ENCODE assay signal across 20 mouse cellular contexts in the genomic region with DNA sequence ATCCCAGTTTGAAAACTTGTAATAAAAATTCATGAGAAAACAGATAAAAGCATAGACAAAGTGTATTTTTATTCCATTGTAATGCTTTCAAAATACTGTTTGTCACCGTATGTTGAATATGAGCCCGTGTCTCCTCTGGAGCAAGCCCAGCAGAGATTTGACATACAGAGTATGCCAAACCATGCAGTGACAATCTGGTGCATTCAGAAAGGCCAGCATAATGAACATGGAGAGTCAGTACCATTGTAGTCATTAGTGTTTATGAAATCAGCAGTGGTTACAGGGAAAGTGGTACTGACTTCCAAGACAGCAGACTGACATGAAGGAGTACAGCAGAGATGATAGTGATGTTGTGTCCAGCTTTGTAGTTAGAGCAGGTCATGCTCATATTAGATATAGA.
DNase-seq lines count a peak whose midpoint lies in the region; ATAC-seq and TF ChIP-seq lines count a peak whose summit lies in the region.
"Had no signal": no experiment of that assay in that cellular context is flagged by ENCODE, and none has a peak within 500 bp of the region (broad histone marks: within the 10 kb centered on the region; RNA-seq: fewer than 3 reads in every experiment).

No protein-coding gene starts in this region.

- no peaks in the 10 kb centered on the region for H3K4me1 ChIP-seq in hindbrain, postnatal 0 days (ENCODE audit: insufficient read depth, low read length)
- no peaks in the 10 kb centered on the region for H3K4me1 ChIP-seq in hindbrain, embryonic 16.5 days (ENCODE audit: control insufficient read depth, insufficient read depth, low read depth, low read length)
- H3K4me1 ChIP-seq: forebrain, embryonic 15.5 days; heart, embryonic 12.5 days; hindbrain, embryonic 13.5 days; limb, embryonic 12.5 days; liver, embryonic 12.5 days; megakaryocyte, embryonic 14.5 days had no signal

- H3K27ac ChIP-seq in hindbrain, postnatal 0 days, result no peak overlapping the region
- no peak overlapping the region for H3K27ac ChIP-seq in hindbrain, embryonic 16.5 days (ENCODE audit: low read depth, low read length)
- H3K27ac ChIP-seq: forebrain, embryonic 15.5 days; hindbrain, embryonic 13.5 days; layer of hippocampus, adult 2 months; limb, embryonic 12.5 days; liver, embryonic 12.5 days had no signal

- no peaks in the 10 kb centered on the region for H3K9me3 ChIP-seq in hindbrain, postnatal 0 days (ENCODE audit: low read length)
- H3K9me3 ChIP-seq in hindbrain, embryonic 16.5 days (ENCODE audit: control insufficient read depth, low read length), result no peaks in the 10 kb centered on the region
- H3K9me3 ChIP-seq: forebrain, embryonic 15.5 days; heart, embryonic 12.5 days; hindbrain, embryonic 13.5 days; limb, embryonic 12.5 days; liver, embryonic 12.5 days; megakaryocyte, embryonic 14.5 days had no signal

- no peak overlapping the region for H3K4me2 ChIP-seq in hindbrain, postnatal 0 days (ENCODE audit: low read depth, low read length)
- H3K4me2 ChIP-seq in hindbrain, embryonic 16.5 days (ENCODE audit: low read length), result no peak overlapping the region
- H3K4me2 ChIP-seq: forebrain, embryonic 15.5 days; heart, embryonic 12.5 days; hindbrain, embryonic 13.5 days; limb, embryonic 12.5 days; liver, embryonic 12.5 days had no signal

- TF ChIP-seq CTCF in hindbrain, postnatal 0 days (IDR thresholded peaks at IDR 0.05; ENCODE audit: low read depth), result no peak
- TF ChIP-seq CTCF in brain, embryonic 14.5 days (IDR thresholded peaks at IDR 0.05; ENCODE audit: borderline replicate concordance, extremely low read depth, insufficient read depth, insufficient read length), result no peak

- H3K27me3 ChIP-seq in hindbrain, postnatal 0 days (ENCODE audit: insufficient read depth, low read length), result no peaks in the 10 kb centered on the region
- H3K27me3 ChIP-seq in hindbrain, embryonic 16.5 days (replicated peaks; ENCODE audit: control insufficient read depth, insufficient read depth, low read length), result no peaks in the 10 kb centered on the region
- H3K27me3 ChIP-seq: forebrain, embryonic 15.5 days; heart, embryonic 12.5 days; hindbrain, embryonic 13.5 days; limb, embryonic 12.5 days; liver, embryonic 12.5 days; megakaryocyte, embryonic 14.5 days had no signal

- no peak overlapping the region for H3K9ac ChIP-seq in hindbrain, postnatal 0 days (replicated peaks; ENCODE audit: low read length)
- H3K9ac ChIP-seq in hindbrain, embryonic 16.5 days (ENCODE audit: low read depth, low read length), result no peak overlapping the region
- H3K9ac ChIP-seq: forebrain, embryonic 15.5 days; heart, embryonic 12.5 days; hindbrain, embryonic 13.5 days; limb, embryonic 12.5 days; liver, embryonic 12.5 days had no signal

- DNase-seq in hindbrain, postnatal 0 days (ENCODE audit: low spot score), result peak; percentile 51
- peak; percentile 30 for DNase-seq in brain, embryonic 14.5 days (ENCODE audit: low read depth)
- DNase-seq in cerebellum, adult 18-20 months, result peak; percentile 65 to 78
- peak; percentile 67 to 80 for DNase-seq in cerebellum, postnatal 25 days
- DNase-seq in kidney, postnatal 25 days, result no peak
- DNase-seq: B cell, adult 2 months; lung, adult 2 months; right cerebral cortex, postnatal 25 days; thymus, adult 18-20 months had no signal

- no peak for ATAC-seq in hindbrain, postnatal 0 days
- ATAC-seq in hindbrain, embryonic 16.5 days, result no peak
- ATAC-seq in megakaryocyte-erythroid progenitor cell, adult 5-6 weeks (replicated peaks; ENCODE audit: low FRiP score, low TSS enrichment, poor library complexity, severe bottlenecking), result no peak
- ATAC-seq: forebrain, embryonic 15.5 days; intestine, postnatal 0 days; liver, embryonic 12.5 days; midbrain, embryonic 16.5 days had no signal

- H3K4me3 ChIP-seq in hindbrain, postnatal 0 days (ENCODE audit: low read length), result no peak overlapping the region
- H3K4me3 ChIP-seq in hindbrain, embryonic 16.5 days (ENCODE audit: low read length), result no peak overlapping the region
- H3K4me3 ChIP-seq: forebrain, embryonic 15.5 days; heart, embryonic 12.5 days; hindbrain, embryonic 13.5 days; layer of hippocampus, adult 2 months; limb, embryonic 12.5 days; liver, embryonic 12.5 days; megakaryocyte, embryonic 14.5 days had no signal

- 75% methylated on average over 2 of the region's 2 CpGs for WGBS in hindbrain, postnatal 0 days
- 84% methylated on average over 2 of the region's 2 CpGs for WGBS in hindbrain, embryonic 16.5 days

- TF ChIP-seq POLR2A in brain, embryonic 14.5 days (IDR thresholded peaks at IDR 0.05; ENCODE audit: borderline replicate concordance, extremely low read depth, insufficient read depth, insufficient read length, poor library complexity, severe bottlenecking), result no peak

- no peaks in the 10 kb centered on the region for H3K36me3 ChIP-seq in hindbrain, postnatal 0 days (ENCODE audit: insufficient read depth, low read length)
- no peaks in the 10 kb centered on the region for H3K36me3 ChIP-seq in hindbrain, embryonic 16.5 days (ENCODE audit: control insufficient read depth, insufficient read depth, low read length)
- H3K36me3 ChIP-seq: forebrain, embryonic 15.5 days; heart, embryonic 12.5 days; hindbrain, embryonic 13.5 days; limb, embryonic 12.5 days; liver, embryonic 12.5 days had no signal

Comparison
In these comparisons a context has a peak if more than half of its experiments do, and no peak if none do; other contexts are left out.
1. DNase-seq: peak in hindbrain, postnatal 0 days (single experiment), brain, embryonic 14.5 days (single experiment), cerebellum, adult 18-20 months (2 of 2) and cerebellum, postnatal 25 days (2 of 2); none in kidney, postnatal 25 days (0 of 2).